Mouse (Mus musculus) embryonic fibroblast, embryonic 13.5 days (primary cell): Measurements from ENCODE around the gene Cym.

ENCODE experiments used
- CTCF ChIP-seq: IDR thresholded peaks from 2 replicates; pipeline ENCODE4 v1.5.1; 2011; ENCODE audit warnings: mild to moderate bottlenecking, control low read depth, low read length, moderate library complexity, borderline replicate concordance; ENCODE audit not compliant: insufficient read depth
- POLR2A ChIP-seq: IDR thresholded peaks from 2 replicates; pipeline ENCODE4 v1.6.1; 2011; ENCODE audit warnings: low read depth, mild to moderate bottlenecking, control low read depth, low read length, moderate library complexity

DNA sequence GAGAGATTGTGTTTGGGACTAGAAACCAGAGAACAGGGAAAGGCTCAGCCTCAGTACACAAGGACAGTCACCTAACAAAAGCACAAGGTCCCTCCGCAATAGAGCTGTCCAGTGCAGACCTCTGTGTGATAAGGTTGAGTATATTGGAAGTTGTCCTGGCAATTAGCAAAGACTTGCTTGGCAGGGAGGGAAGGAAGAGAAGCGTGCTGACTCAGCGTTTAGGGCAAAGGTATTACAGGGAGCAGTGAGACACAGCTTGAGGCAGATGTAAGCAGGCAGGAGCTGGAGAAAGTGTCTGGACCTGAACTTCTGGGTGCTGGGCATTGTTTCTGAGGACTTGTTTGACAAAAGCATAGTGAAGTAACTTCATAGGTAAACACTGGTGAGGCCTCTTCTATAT lies 34.5 kb upstream of the Cym start:
- no peak for TF ChIP-seq CTCF
- TF ChIP-seq POLR2A, result no peak
